Mouse (Mus musculus) embryonic facial prominence, embryonic 13.5 days (tissue): ENCODE measurements around the gene Olfr525. TPM values are rescaled to one million over a fixed set of nuclear protein-coding genes. Genes with fewer than 3 reads are reported as not detected.

Experiments
- polyA plus RNA-seq: library from polyadenylated mRNA; unstranded; fragments of >200 nt; fragmentation: Nextera tagmentation; extraction: Ambion mirVana; gene quantifications from 2 replicates; pipeline ENCODE4 v1.2.1, GENCODE M21; 2015

Olfr525 gene
- polyA plus RNA-seq, 1 experiment from 2014 or later, result not detected

Other genes starting within 250 kb of the Olfr525 start
- gene Caly, start 238.3 kb upstream of the Olfr525 start, polyA plus RNA-seq, result 3.1 and 4.0 TPM in 2 replicates
- gene Prap1, start 227.5 kb upstream of the Olfr525 start, polyA plus RNA-seq, result 2.2 TPM in 1 of 2 replicates, not detected in the other
- 26.0 and 26.9 TPM in 2 replicates for gene Fuom, start 218.4 kb upstream of the Olfr525 start, polyA plus RNA-seq
- 18.1 and 19.2 TPM in 2 replicates for gene Paox, start 205.1 kb upstream of the Olfr525 start, polyA plus RNA-seq
- 170 and 172 TPM in 2 replicates for gene Echs1, start 204.4 kb upstream of the Olfr525 start, polyA plus RNA-seq
- 21.1 and 24.2 TPM in 2 replicates for gene Mtg1, start 183.3 kb upstream of the Olfr525 start, polyA plus RNA-seq
- gene Sprn, start 166.0 kb upstream of the Olfr525 start, polyA plus RNA-seq, result 0.72 TPM in 2 replicates
- gene Olfr522, start 156.1 kb upstream of the Olfr525 start, polyA plus RNA-seq, result not detected in 2 replicates
- gene Olfr523, start 147.6 kb upstream of the Olfr525 start, polyA plus RNA-seq, result 0.07 TPM in 1 of 2 replicates, not detected in the other
- not detected in 2 replicates for gene Olfr524, start 114.9 kb upstream of the Olfr525 start, polyA plus RNA-seq
- not detected in 2 replicates for gene Cd163l1, start 102.6 kb upstream of the Olfr525 start, polyA plus RNA-seq
- not detected in 2 replicates for gene 5830411N06Rik, start 73.6 kb upstream of the Olfr525 start, polyA plus RNA-seq
- not detected in 2 replicates for gene Olfr527, start 13.2 kb downstream of the Olfr525 start, polyA plus RNA-seq
- not detected in 2 replicates for gene Olfr60, start 40.8 kb downstream of the Olfr525 start, polyA plus RNA-seq
- gene Olfr530, start 55.5 kb downstream of the Olfr525 start, polyA plus RNA-seq, result not detected in 2 replicates
- gene Olfr531, start 82.1 kb downstream of the Olfr525 start, polyA plus RNA-seq, result not detected in 2 replicates
- not detected in 2 replicates for gene Olfr532, start 100.8 kb downstream of the Olfr525 start, polyA plus RNA-seq
- not detected in 2 replicates for gene Olfr533, start 142.5 kb downstream of the Olfr525 start, polyA plus RNA-seq
- not detected in 2 replicates for gene Olfr535, start 163.4 kb downstream of the Olfr525 start, polyA plus RNA-seq
- gene Olfr536, start 186.5 kb downstream of the Olfr525 start, polyA plus RNA-seq, result not detected in 2 replicates
- not detected in 2 replicates for gene Olfr538, start 247.0 kb downstream of the Olfr525 start, polyA plus RNA-seq